Mouse (Mus musculus): Measurements from ENCODE around the gene Mcm8. TPM values are rescaled to one million over a fixed set of nuclear protein-coding genes. Genes with fewer than 3 reads are reported as not detected.

Mcm8 gene
- polyA plus RNA-seq, 1 experiment = 3.5 TPM

DNA sequence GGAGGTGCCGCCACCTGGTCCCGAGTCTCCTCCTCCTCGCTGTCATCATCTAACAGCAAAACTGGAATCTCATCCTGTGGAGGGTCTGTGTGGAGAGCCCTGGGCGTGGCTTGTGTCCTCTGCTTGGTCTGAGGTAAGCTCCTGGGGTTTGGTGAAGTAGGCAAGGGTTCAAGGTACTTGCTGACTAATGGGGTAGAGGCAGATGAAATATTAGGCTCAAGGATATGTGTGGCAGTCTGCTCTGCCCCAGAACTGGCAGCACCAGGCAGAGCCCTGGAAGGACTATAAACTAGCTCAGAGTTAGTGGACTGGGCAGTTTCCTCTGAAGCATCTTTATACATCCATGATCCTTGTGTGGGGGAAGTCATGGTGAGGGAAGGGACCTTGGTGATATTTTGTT, 54.3 kb downstream of the Mcm8 start:
- no peak for DNase-seq (ENCODE audit: extremely low spot score in 1 of 2, low spot score in 1 of 2)

GRCm38 (mm10) chr2:132871663-132872062, 55.7 kb downstream of the Mcm8 start:
- DNase-seq (ENCODE audit: extremely low spot score in 1 of 2, low spot score in 1 of 2) = no peak

- no peak for DNase-seq (ENCODE audit: extremely low spot score in 1 of 2, low spot score in 1 of 2)
These were observed 57.9 kb downstream of the Mcm8 start for GRCm38 (mm10) chr2:132873657-132874326.

- no peak for DNase-seq (ENCODE audit: extremely low spot score in 1 of 2, low spot score in 1 of 2)
These were observed 61.0 kb downstream of the Mcm8 start for GRCm38 (mm10) chr2:132876991-132877390.

GRCm38 (mm10) chr2:132879261-132880044, 63.5 kb downstream of the Mcm8 start:
- no peak for DNase-seq (ENCODE audit: extremely low spot score in 1 of 2, low spot score in 1 of 2)

- no peak for DNase-seq (ENCODE audit: extremely low spot score in 1 of 2, low spot score in 1 of 2)
These were observed 65.1 kb downstream of the Mcm8 start, which contains the start of gene Lrrn4 for GRCm38 (mm10) chr2:132880844-132881645. Gene Lrrn4 (minus strand): TSS chr2:132880891.

DNA sequence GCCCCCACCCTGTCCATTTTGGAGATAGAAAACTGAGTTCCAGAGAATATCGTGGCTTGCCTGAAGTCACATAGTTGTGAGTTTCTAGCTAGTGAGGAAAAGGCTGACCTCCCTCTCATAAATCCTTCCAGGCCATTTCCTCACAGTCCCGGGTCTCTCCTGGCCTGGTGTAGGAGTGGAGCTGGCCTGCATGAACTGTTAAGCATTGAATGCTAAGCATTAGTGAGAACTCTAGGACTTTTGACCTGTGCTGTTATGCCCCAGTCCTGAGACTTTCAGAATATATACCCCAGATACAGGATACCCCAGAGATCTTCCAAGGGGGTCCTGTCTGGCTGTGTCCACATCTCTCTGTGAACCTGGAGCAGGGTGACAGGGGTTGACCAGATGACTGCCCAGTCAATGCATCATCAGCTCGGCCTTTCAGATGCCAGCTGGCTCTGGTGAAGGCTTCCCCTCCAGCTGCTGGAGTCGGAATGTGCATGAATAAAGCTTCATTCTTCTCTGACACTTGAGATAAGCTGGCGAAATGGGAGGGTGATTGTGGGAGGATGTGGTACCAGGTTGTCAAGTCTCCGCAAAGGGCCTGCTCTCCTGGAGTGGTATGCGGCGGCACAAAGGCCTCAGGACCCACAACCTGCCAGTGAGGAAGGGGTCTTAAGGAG, 68.5 kb downstream of the Mcm8 start:
- no peak for DNase-seq (ENCODE audit: extremely low spot score in 1 of 2, low spot score in 1 of 2)

DNA sequence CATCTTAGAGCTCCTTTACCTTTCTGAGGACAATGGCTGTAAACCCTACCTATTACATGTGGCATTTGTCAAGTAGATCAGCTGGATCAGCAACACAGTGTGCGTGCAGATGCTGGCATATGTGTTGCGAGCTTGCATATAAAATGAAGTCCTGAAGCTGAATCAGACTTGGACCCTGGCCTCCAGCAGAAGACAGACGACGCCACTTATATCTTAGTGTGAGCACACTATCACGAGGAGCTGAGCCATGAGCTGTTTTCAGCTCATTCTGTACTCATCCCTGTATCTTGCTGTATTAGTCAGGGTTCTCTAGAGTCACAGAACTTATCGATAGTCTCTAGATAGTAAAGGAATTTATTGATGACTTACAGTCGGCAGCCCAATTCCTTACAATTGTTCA, 69.4 kb downstream of the Mcm8 start:
- no peak for DNase-seq (ENCODE audit: extremely low spot score in 1 of 2, low spot score in 1 of 2)

Other genes with a start within 250 kb of the Mcm8 start
- 89.0 and 90.7 TPM in 2 replicates for gene Gpcpd1, start 228.4 kb upstream of the Mcm8 start, polyA plus RNA-seq (2012; rRNA removed)
- 20.7 and 21.4 TPM in 2 replicates for gene Shld1, start 129.2 kb upstream of the Mcm8 start, polyA plus RNA-seq (2012; rRNA removed)
- gene Chgb, start 34.9 kb upstream of the Mcm8 start, polyA plus RNA-seq (2012; rRNA removed) = 237 and 239 TPM in 2 replicates
- gene Trmt6, start 86 bp upstream of the Mcm8 start, polyA plus RNA-seq (2012; rRNA removed) = 25.2 and 29.6 TPM in 2 replicates
- gene Crls1, start 30.5 kb downstream of the Mcm8 start, polyA plus RNA-seq (2012; rRNA removed) = 28.5 TPM in 2 replicates
- gene Lrrn4, start 64.8 kb downstream of the Mcm8 start, polyA plus RNA-seq (2012; rRNA removed) = 0.12 and 0.19 TPM in 2 replicates
- 0.04 TPM in 1 of 2 replicates, not detected in the other for gene Fermt1, start 129.8 kb downstream of the Mcm8 start, polyA plus RNA-seq (2012; rRNA removed)